Mouse (Mus musculus) mesoderm, embryonic 11.5 days (tissue): Measurements from ENCODE around the gene Sdf4.
A peak's percentile ranks its signal among the peaks of the same experiment; 100 is the strongest.

ENCODE experiments used
- DNase-seq: peaks from one replicate; pipeline ENCODE4 v3.0.0-alpha.2; 2012; ENCODE audit warnings: low read depth, low spot score

Gene Sdf4

DNA sequence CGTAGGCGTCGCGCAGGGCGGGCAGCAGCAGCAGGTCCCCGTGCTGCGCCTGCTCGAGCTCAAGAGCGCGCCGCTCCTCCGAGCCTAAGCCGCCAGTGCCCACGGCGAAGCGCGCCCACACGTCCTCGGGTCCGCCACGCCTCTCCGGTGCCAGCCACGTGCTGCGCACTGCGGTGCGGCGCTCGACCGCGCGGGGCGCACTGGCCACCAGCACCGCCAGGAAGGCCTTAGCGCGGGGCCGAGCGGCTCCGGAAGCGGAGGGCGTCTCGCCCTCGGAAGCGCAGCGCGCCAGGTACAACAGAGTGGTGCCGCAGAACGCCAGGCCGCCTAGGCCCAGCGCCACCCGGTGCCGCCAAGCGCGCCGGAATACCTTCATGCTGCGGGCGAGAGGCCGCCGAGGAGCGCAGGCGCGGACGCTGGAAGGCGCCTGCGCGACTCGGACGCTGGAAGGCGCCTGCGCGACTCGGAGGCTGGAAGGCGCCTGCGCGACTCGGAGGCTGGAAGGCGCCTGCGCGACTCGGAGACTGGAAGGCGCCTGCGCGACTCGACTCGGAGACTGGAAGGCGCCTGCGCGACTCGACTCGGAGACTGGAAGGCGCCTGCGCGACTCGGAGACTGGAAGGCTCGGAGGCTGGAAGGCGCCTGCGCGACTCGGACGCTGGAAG, at the start of gene Sdf4, which contains the start of gene B3galt6:
Gene Sdf4, plus strand, starts transcription at position 632 of the 665 bp plus-strand sequence.
Gene B3galt6, minus strand, starts transcription at position 409 of the 665 bp plus-strand sequence.
- peak; percentile 94 for DNase-seq

DNA sequence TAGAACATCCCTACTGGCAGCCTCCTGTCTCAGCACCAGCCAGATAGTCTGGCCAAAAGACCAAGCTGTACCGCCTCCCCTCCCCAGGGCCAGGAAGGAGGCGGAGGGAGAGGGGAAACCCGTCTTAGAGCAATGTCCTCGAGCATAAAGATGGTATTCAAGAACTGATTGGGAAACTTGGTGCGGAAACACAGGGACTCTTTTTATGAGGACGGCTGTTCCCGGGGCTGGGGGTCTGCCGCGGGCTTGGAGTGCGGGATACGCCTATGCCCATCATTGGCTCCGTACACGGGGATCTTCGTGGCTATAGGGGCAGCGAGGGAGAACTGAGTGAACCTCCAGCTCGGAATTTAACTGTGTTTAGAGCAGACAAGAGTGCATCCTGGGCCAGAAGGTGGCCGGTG, 49.6 kb upstream of the Sdf4 start:
- peak; percentile 18 for DNase-seq

GRCm38 (mm10) chr4:155943534-155944249, 49.0 kb upstream of the Sdf4 start, which contains the start of gene Ube2j2:
Ube2j2 (plus strand) TSS chr4:155943831.
- DNase-seq: peak; percentile 97

GRCm38 (mm10) chr4:155944271-155944670, 48.4 kb upstream of the Sdf4 start:
- peak; percentile 6 for DNase-seq

GRCm38 (mm10) chr4:155947094-155947493, 45.6 kb upstream of the Sdf4 start:
- no peak for DNase-seq

DNA sequence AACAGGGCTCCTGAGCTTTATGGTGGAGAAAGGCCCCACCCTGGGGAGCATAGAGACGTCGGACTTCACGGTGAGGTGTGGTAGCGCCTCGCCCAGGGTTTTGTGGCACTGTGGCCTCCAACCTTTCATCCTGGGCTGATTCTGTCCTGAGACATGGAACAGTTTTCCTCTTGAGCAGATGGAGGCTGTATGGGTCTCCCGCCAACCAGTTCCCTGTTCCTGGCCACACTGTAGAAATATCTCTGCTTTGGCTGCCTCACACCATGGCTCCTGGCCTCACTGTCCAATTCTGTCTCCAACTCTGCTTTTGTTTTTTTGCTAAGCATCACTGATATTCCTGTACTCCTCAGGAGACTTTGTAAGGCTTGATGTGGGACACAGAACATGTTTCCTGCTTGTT, 37.2 kb upstream of the Sdf4 start:
- DNase-seq: no peak

- DNase-seq: peak; percentile 89
These were observed 33.4 kb upstream of the Sdf4 start for GRCm38 (mm10) chr4:155959275-155959674.

- DNase-seq: peak; percentile 44
These were observed 30.3 kb upstream of the Sdf4 start, which contains the start of gene C1qtnf12 for GRCm38 (mm10) chr4:155962167-155962971. C1qtnf12 (plus strand) TSS chr4:155962318.

GRCm38 (mm10) chr4:155963106-155963505, 29.6 kb upstream of the Sdf4 start:
- DNase-seq: no peak

DNA sequence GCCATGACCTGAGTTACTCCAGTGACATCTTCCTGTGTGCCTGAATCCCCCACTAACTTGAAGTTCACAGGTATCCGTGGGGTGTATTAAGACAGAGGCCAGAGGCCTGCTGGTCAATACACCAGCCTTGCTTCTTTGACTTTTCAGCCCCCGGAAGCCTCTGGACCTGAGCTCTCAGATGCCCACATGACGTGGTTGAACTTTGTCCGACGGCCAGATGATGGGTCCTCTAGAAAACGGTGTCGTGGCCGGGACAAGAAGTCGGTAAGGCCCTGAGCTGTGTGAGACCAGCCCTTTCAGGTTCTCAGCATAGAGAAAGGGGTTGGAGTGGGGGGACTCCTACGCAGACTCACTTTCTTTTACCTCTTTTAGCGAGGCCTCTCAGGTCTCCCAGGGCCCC, 28.3 kb upstream of the Sdf4 start:
- no peak for DNase-seq

- no peak for DNase-seq
These were observed 23.5 kb upstream of the Sdf4 start for GRCm38 (mm10) chr4:155969043-155969653.

GRCm38 (mm10) chr4:155970286-155970685, 22.4 kb upstream of the Sdf4 start:
- no peak for DNase-seq

- no peak for DNase-seq
These were observed 20.0 kb upstream of the Sdf4 start for GRCm38 (mm10) chr4:155972651-155973050.

- no peak for DNase-seq
These were observed 19.4 kb upstream of the Sdf4 start for GRCm38 (mm10) chr4:155973239-155973638.

- no peak for DNase-seq
These were observed 11.1 kb upstream of the Sdf4 start for GRCm38 (mm10) chr4:155981436-155982082.

GRCm38 (mm10) chr4:155983788-155984187, 8.9 kb upstream of the Sdf4 start:
- no peak for DNase-seq

GRCm38 (mm10) chr4:155991211-155991907, 1.3 kb upstream of the Sdf4 start:
- DNase-seq: no peak

DNA sequence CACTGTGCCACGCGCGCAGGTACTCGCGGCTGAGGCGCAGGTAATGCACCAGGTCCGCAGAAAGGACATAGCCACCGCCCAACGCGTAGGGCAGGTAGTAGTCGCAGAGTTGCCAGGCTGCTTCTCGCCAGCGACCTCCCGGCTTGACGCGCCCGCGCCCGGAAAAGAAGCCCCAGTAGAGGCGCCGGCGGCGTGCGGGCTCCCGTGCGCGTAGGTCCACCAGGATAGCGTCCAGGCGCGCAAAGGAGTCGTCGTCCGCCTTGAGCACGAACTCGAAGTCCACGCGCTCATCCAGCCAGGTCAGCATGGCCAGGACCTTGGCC, 803 bp upstream of the Sdf4 start:
- DNase-seq: no peak

DNA sequence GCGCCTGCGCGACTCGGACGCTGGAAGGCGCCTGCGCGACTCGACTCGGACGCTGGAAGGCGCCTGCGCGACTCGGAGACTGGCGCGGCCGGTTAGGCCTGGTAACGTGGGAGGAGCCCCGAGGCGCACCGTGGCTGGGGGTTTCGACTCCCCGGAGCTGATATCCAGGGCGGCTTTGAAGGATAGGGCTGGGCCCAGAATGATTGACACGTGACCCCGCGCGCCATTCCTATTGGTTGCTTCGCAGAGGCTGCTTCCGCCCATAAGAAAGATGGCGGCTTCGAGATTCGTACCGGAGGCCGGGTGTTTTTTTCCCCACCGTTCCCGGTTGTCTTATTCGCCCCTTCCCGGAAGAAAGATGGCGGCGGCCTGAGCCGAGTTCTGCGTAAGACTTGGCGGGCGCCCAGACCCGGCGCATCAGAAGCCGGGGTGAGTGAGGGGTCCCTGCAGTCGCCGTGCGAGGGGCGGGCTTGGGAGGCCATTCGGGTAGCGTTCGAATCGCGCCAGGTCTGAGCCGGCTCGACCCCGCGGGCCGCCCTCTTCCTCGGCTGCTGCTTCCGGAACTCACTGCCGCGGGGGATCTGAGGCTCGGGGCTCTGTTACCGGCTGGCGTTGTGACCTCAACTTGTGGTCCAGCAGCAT, 355 bp downstream of the Sdf4 start:
- DNase-seq: peak; percentile 93

- no peak for DNase-seq
These were observed 934 bp downstream of the Sdf4 start for GRCm38 (mm10) chr4:155993606-155994005.
